Mouse (Mus musculus): ENCODE data around the gene Twnk. TPM values are rescaled to one million over a fixed set of nuclear protein-coding genes. Genes with fewer than 3 reads are reported as not detected.

Twnk gene
- polyA plus RNA-seq, 1 experiment from 2014 or later, result 14.8 TPM

DNA sequence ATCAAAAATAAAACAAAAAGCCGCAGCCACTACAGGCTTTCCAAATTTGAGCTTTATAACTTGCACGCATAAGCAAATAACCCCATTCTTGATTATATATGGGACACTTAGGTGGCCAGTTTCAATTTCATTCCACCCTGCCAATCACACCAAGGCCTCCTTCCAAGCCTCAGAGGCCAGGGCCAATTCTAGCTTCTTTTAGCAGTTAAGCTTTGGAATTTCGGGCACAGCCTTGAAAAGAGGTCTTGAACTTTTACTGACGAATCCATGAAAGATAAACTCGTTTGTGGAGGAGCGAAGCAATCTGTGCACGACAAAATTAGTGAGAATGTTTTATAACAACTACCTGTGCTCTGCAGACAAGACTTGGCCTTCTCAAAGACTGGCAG lies 52.3 kb downstream of the Twnk start:
- Histone ChIP-seq H3K27ac (replicated peaks) (peak overlapping the region; percentile 94), H3K9me3 (no peaks in the 10 kb centered on the region), H3K4me2 (peak overlapping the region; percentile 82), H3K36me3 (peaks cover 23% of the 10 kb centered on the region), H3K9ac (peak overlapping the region; percentile 51), H3K4me3 (peak overlapping the region; percentile 51), H3K27me3 (0 out of 2 replicates have a peak, but pooled peaks cover 3% of the 10 kb centered on the region), H3K4me1 (replicated peaks) (peaks cover 30% of the 10 kb centered on the region)
- ATAC-seq (ENCODE audit: low FRiP score, low read depth), result no peak
- WGBS, result 46% methylated on average over 7 of the region's 7 CpGs

- ATAC-seq (ENCODE audit: low FRiP score, low read depth), result peak; percentile 95
- Histone ChIP-seq H3K9ac (peak overlapping the region; percentile 76), H3K4me1 (replicated peaks) (peaks cover 30% of the 10 kb centered on the region), H3K4me2 (peak overlapping the region; percentile 82), H3K4me3 (peak overlapping the region; percentile 51), H3K27me3 (0 out of 2 replicates have a peak, but pooled peaks cover 3% of the 10 kb centered on the region), H3K9me3 (no peaks in the 10 kb centered on the region), H3K27ac (replicated peaks) (peak overlapping the region; percentile 94), H3K36me3 (peaks cover 17% of the 10 kb centered on the region)
- under 1% methylated on average over 34 of the region's 34 CpGs for WGBS
These were observed 52.8 kb downstream of the Twnk start for GRCm38 (mm10) chr19:45058113-45058839.

DNA sequence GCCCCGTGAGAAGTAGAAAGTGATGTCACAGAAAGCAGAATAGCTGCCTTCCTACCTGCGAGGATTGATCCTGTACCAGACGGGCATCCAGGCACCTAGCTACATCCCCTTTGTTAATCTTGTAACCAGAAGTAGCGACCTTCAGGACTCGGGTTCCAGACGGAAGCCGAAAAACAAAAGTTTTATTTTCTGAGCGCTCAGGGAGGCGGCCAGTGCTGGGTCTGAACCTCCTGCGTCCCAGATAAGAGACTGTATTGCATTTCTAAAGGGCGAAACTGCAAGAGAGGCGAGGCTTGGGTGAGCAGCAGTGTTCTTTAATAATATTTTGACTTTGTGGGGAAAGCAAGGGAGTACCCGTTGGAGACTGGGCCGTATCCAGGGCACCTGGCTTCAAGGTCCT lies 53.4 kb downstream of the Twnk start:
- Histone ChIP-seq H3K4me3 (peak overlapping the region; percentile 51), H3K27me3 (0 out of 2 replicates have a peak, but pooled peaks cover 3% of the 10 kb centered on the region), H3K9ac (peak overlapping the region; percentile 76), H3K36me3 (peaks cover 13% of the 10 kb centered on the region), H3K4me2 (peak overlapping the region; percentile 82), H3K4me1 (replicated peaks) (peaks cover 30% of the 10 kb centered on the region), H3K9me3 (no peaks in the 10 kb centered on the region), H3K27ac (replicated peaks) (peak overlapping the region; percentile 94)
- WGBS, result under 1% methylated on average over 14 of the region's 14 CpGs
- no peak for ATAC-seq (ENCODE audit: low FRiP score, low read depth)

Other genes with a start within 250 kb of the Twnk start
- 12.3 and 15.5 TPM in 2 replicates for gene Pax2, start 249.6 kb upstream of the Twnk start, polyA plus RNA-seq (2015; fragmentation: Nextera tagmentation; extraction: Ambion mirVana)
- gene Slf2, start 74.5 kb upstream of the Twnk start, polyA plus RNA-seq (2015; fragmentation: Nextera tagmentation; extraction: Ambion mirVana), result 28.3 and 29.3 TPM in 2 replicates
- gene Sema4g, start 16.6 kb upstream of the Twnk start, polyA plus RNA-seq (2015; fragmentation: Nextera tagmentation; extraction: Ambion mirVana), result 17.3 and 18.9 TPM in 2 replicates
- 88.6 and 94.7 TPM in 2 replicates for gene Mrpl43, start 779 bp downstream of the Twnk start, polyA plus RNA-seq (2015; fragmentation: Nextera tagmentation; extraction: Ambion mirVana)
- gene Lzts2, start 8.8 kb downstream of the Twnk start, polyA plus RNA-seq (2015; fragmentation: Nextera tagmentation; extraction: Ambion mirVana), result 25.4 and 28.7 TPM in 2 replicates
- 2.6 and 3.2 TPM in 2 replicates for gene Pdzd7, start 40.1 kb downstream of the Twnk start, polyA plus RNA-seq (2015; fragmentation: Nextera tagmentation; extraction: Ambion mirVana)
- gene Sfxn3, start 41.8 kb downstream of the Twnk start, polyA plus RNA-seq (2015; fragmentation: Nextera tagmentation; extraction: Ambion mirVana), result 74.7 and 90.5 TPM in 2 replicates
- gene Kazald1, start 69.6 kb downstream of the Twnk start, polyA plus RNA-seq (2015; fragmentation: Nextera tagmentation; extraction: Ambion mirVana), result 2.3 and 2.6 TPM in 2 replicates
- 0.88 and 1.8 TPM in 2 replicates for gene Tlx1, start 145.0 kb downstream of the Twnk start, polyA plus RNA-seq (2015; fragmentation: Nextera tagmentation; extraction: Ambion mirVana)
- gene Lbx1, start 230.1 kb downstream of the Twnk start, polyA plus RNA-seq (2015; fragmentation: Nextera tagmentation; extraction: Ambion mirVana), result 9.9 and 12.2 TPM in 2 replicates